Mouse (Mus musculus) MEL (cell line): Measurements from ENCODE around the gene Prr5l. TPM values are rescaled to one million over a fixed set of nuclear protein-coding genes. Genes with fewer than 3 reads are reported as not detected.

Experiments used
- DNase-seq: peaks from one replicate; pipeline ENCODE4 v3.0.0; 2011; ENCODE audit warnings: low read depth, low spot score
- H3K27ac ChIP-seq: 2 replicates; pipeline ENCODE4 v1.5.1; 2012; ENCODE audit warnings: low read depth, mild to moderate bottlenecking, control low read depth, low read length, moderate library complexity; ENCODE audit not compliant: control insufficient read depth
- H3K27me3 ChIP-seq, 2 experiments: fragments of 150-350 bp in 1 of 2; sonication (generic) in 1 of 2; 2 replicates each; pipeline ENCODE4 v1.6.1; 2012; ENCODE audit warnings: low read length in 2 of 2, mild to moderate bottlenecking in 2 of 2, improper control_type of control experiment in 1 of 2, moderate library complexity in 1 of 2; ENCODE audit not compliant: insufficient read depth in 2 of 2, control insufficient read depth in 1 of 2
- H3K36me3 ChIP-seq, 2 experiments: 2 replicates each; pipeline ENCODE4 v1.6.1; 2012 to 2014; ENCODE audit warnings: low read length in 2 of 2, improper control_type of control experiment in 1 of 2, inconsistent platforms in 1 of 2, mild to moderate bottlenecking in 1 of 2; ENCODE audit not compliant: insufficient read depth in 2 of 2, control insufficient read depth in 1 of 2
- H3K4me1 ChIP-seq, 2 experiments: fragments of 150-350 bp in 1 of 2; sonication (generic) in 1 of 2; 2 replicates each; pipeline ENCODE4 v1.6.1; 2012; ENCODE audit warnings: low read length in 2 of 2, improper control_type of control experiment in 1 of 2, mild to moderate bottlenecking in 1 of 2; ENCODE audit not compliant: insufficient read depth in 2 of 2, control insufficient read depth in 1 of 2
- H3K4me3 ChIP-seq, 2 experiments: fragments of 150-350 bp in 1 of 2; sonication (generic) in 1 of 2; 2 replicates each; pipeline ENCODE4 v1.5.1; 2012; ENCODE audit warnings: low read depth in 2 of 2, low read length in 2 of 2, mild to moderate bottlenecking in 2 of 2, moderate library complexity in 2 of 2, control low read depth in 1 of 2, improper control_type of control experiment in 1 of 2; ENCODE audit not compliant: control insufficient read depth in 1 of 2, insufficient read depth in 1 of 2
- H3K79me2 ChIP-seq: 2 replicates; pipeline ENCODE4 v1.6.1; 2012; ENCODE audit warnings: mild to moderate bottlenecking, low read length, moderate library complexity; ENCODE audit not compliant: control insufficient read depth, poor library complexity, insufficient read depth
- H3K9ac ChIP-seq: 2 replicates; pipeline ENCODE4 v1.6.1; 2012; ENCODE audit warnings: low read depth, mild to moderate bottlenecking, control low read depth, low read length, moderate library complexity; ENCODE audit not compliant: control insufficient read depth, poor library complexity, severe bottlenecking
- H3K9me3 ChIP-seq: fragments of 150-350 bp; sonication (generic); replicated peaks from 2 replicates; pipeline ENCODE4 v1.6.1; 2012; ENCODE audit warnings: mild to moderate bottlenecking, low read length, improper control_type of control experiment, moderate library complexity; ENCODE audit not compliant: insufficient read depth
- CHD1 ChIP-seq: IDR thresholded peaks from 2 replicates; pipeline ENCODE4 v1.6.1; 2012; ENCODE audit warnings: low read depth, mild to moderate bottlenecking, inconsistent platforms, low read length, improper control_type of control experiment
- CTCF ChIP-seq, 3 experiments: IDR thresholded peaks in 2 of 3; conservative IDR thresholded peaks in 1 of 3; 2 replicates each; pipeline ENCODE4 v1.5.1; 2011 to 2012; ENCODE audit warnings: low read length in 3 of 3, low read depth in 2 of 3, mild to moderate bottlenecking in 2 of 3, improper control_type of control experiment in 1 of 3, inconsistent platforms in 1 of 3, mixed read lengths in 1 of 3, moderate library complexity in 1 of 3; ENCODE audit not compliant: control insufficient read depth in 1 of 3, insufficient read depth in 1 of 3, poor library complexity in 1 of 3, severe bottlenecking in 1 of 3
- ELF1 ChIP-seq: IDR thresholded peaks from 2 replicates; pipeline ENCODE4 v1.6.1; 2014; ENCODE audit warnings: low read depth, mild to moderate bottlenecking, inconsistent platforms, low read length, improper control_type of control experiment, moderate library complexity
- EP300 ChIP-seq, 2 experiments: IDR thresholded peaks; 2 replicates each; pipeline ENCODE4 v1.6.1; 2011; ENCODE audit warnings: improper control_type of control experiment in 2 of 2, low read length in 2 of 2, low read depth in 1 of 2, mild to moderate bottlenecking in 1 of 2
- ETS1 ChIP-seq: IDR thresholded peaks from 2 replicates; pipeline ENCODE4 v1.6.1; 2012; ENCODE audit warnings: low read depth, mild to moderate bottlenecking, inconsistent platforms, low read length, improper control_type of control experiment, moderate library complexity
- GATA1 ChIP-seq: IDR thresholded peaks from 2 replicates; pipeline ENCODE4 v1.6.1; 2011; ENCODE audit warnings: low read depth, low read length, improper control_type of control experiment
- HCFC1 ChIP-seq: IDR thresholded peaks from 2 replicates; pipeline ENCODE4 v1.6.1; 2012; ENCODE audit warnings: low read depth, mild to moderate bottlenecking, inconsistent platforms, low read length, improper control_type of control experiment, moderate library complexity
- KAT2A ChIP-seq: conservative IDR thresholded peaks from 2 replicates; pipeline ENCODE4 v1.6.1; 2012; ENCODE audit warnings: low read depth, low read length, improper control_type of control experiment, inconsistent platforms
- MAFK ChIP-seq: IDR thresholded peaks from 2 replicates; pipeline ENCODE4 v1.6.1; 2011; ENCODE audit warnings: low read depth, mild to moderate bottlenecking, low read length, improper control_type of control experiment, borderline replicate concordance
- MAX ChIP-seq: IDR thresholded peaks from 2 replicates; pipeline ENCODE4 v1.6.1; 2011; ENCODE audit warnings: low read length, improper control_type of control experiment
- MAZ ChIP-seq: IDR thresholded peaks from 2 replicates; pipeline ENCODE4 v1.6.1; 2012; ENCODE audit warnings: low read depth, mild to moderate bottlenecking, inconsistent platforms, low read length, improper control_type of control experiment
- MEF2A ChIP-seq: IDR thresholded peaks from 2 replicates; pipeline ENCODE4 v1.6.1; 2014; ENCODE audit warnings: low read depth, mild to moderate bottlenecking, inconsistent platforms, low read length, improper control_type of control experiment; ENCODE audit not compliant: poor library complexity, insufficient replicate concordance, severe bottlenecking; ENCODE audit errors: extremely low read depth
- MXI1 ChIP-seq: IDR thresholded peaks from 2 replicates; pipeline ENCODE4 v1.6.1; 2011; ENCODE audit warnings: mild to moderate bottlenecking, low read depth, low read length, improper control_type of control experiment
- MYB ChIP-seq: IDR thresholded peaks from 2 replicates; pipeline ENCODE4 v1.6.1; 2011; ENCODE audit warnings: mild to moderate bottlenecking, low read depth, low read length, improper control_type of control experiment
- NELFE ChIP-seq: IDR thresholded peaks from 2 replicates; pipeline ENCODE4 v1.6.1; 2011; ENCODE audit warnings: low read depth, low read length, improper control_type of control experiment
- POLR2AphosphoS2 ChIP-seq: IDR thresholded peaks from 2 replicates; pipeline ENCODE4 v1.6.1; 2011; ENCODE audit warnings: low read length, improper control_type of control experiment
- RAD21 ChIP-seq: IDR thresholded peaks from 2 replicates; pipeline ENCODE4 v1.6.1; 2011; ENCODE audit warnings: mild to moderate bottlenecking, low read depth, low read length, improper control_type of control experiment
- TAL1 ChIP-seq: IDR thresholded peaks from 2 replicates; pipeline ENCODE4 v1.6.1; 2012; ENCODE audit warnings: mild to moderate bottlenecking, inconsistent platforms, low read length, moderate library complexity, mixed read lengths
- USF1 ChIP-seq: IDR thresholded peaks from 2 replicates; pipeline ENCODE4 v1.6.1; 2014; ENCODE audit warnings: low read depth, mild to moderate bottlenecking, inconsistent platforms, low read length, improper control_type of control experiment, moderate library complexity
- ZC3H11A ChIP-seq: IDR thresholded peaks from 2 replicates; pipeline ENCODE4 v1.6.1; 2012; ENCODE audit warnings: low read depth, mild to moderate bottlenecking, inconsistent platforms, low read length, improper control_type of control experiment
- ZKSCAN1 ChIP-seq: IDR thresholded peaks from 2 replicates; pipeline ENCODE4 v1.6.1; 2012; ENCODE audit warnings: low read depth, mild to moderate bottlenecking, inconsistent platforms, low read length, improper control_type of control experiment, moderate library complexity
- ZMIZ1 ChIP-seq: IDR thresholded peaks from 2 replicates; pipeline ENCODE4 v1.6.1; 2012; ENCODE audit warnings: low read depth, mild to moderate bottlenecking, inconsistent platforms, low read length, improper control_type of control experiment, moderate library complexity
- ZNF384 ChIP-seq: IDR thresholded peaks from 2 replicates; pipeline ENCODE4 v1.6.1; 2012; ENCODE audit warnings: low read depth, mild to moderate bottlenecking, inconsistent platforms, low read length, improper control_type of control experiment
- polyA plus RNA-seq, 2 experiments: library from polyadenylated mRNA; stranded (reverse) in 1 of 2; unstranded in 1 of 2; fragments of >175 nt in 1 of 2; fragments of >200 nt in 1 of 2; gene quantifications; 2 replicates each; pipeline versions ENCODE4 v1.2.1 to v1.2.4; 2012; ENCODE audit warnings: low replicate concordance in 2 of 2, low read depth in 1 of 2; ENCODE audit not compliant: insufficient read length in 2 of 2, insufficient read depth in 1 of 2, missing spikeins in 1 of 2
- total RNA-seq: library from RNA; depleted of rRNA; stranded (reverse); fragments of 300-350 nt; gene quantifications from 2 replicates; pipeline ENCODE4 v1.2.3, GENCODE M21; 2012; rRNA removed

Gene Prr5l
- total RNA-seq (0.04 TPM in 1 of 2 replicates, not detected in the other), polyA plus RNA-seq (not detected)

DNA sequence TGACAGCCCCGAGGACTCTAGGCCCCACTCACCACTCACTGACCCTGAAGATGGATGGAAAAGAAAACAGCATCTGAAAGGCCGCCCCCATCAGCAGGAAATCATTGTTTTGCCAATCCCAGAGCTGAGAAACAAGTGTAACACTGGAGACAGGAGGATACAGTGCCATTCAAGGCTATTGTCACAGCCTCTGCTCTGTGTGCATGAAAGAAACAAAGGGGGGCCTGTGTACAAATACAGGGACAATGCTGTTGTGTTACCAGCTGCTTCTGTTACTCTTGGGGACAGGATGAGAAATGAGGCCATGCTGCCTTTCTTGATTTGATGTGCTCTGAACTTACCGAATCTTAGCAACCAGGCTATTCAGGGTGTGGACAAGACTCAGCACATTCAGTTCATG is at the start of gene Prr5l:
Prr5l (minus strand) TSS at position 30 of the 400 bp plus-strand sequence.
- Histone ChIP-seq H3K27me3 (peaks cover 5 to 18% of the 10 kb centered on the region in 2 experiments; a peak in 3 of 4 replicates), H3K36me3 (peaks cover 0 to 6% of the 10 kb centered on the region in 2 experiments; a peak in 2 of 4 replicates), H3K9me3 (no peaks in the 10 kb centered on the region), H3K4me3 (no peak within 1 kb of the TSS), H3K9ac (no peak within 1 kb of the TSS), H3K4me1 (peaks cover 0 to 11% of the 10 kb centered on the region in 2 experiments; a peak in 2 of 4 replicates), H3K27ac (no peak within 1 kb of the TSS), H3K79me2 (no peaks in the 10 kb centered on the region; the same call in 1 of the 2 replicates)
- TF ChIP-seq RAD21: no peak
- no peak for TF ChIP-seq MAZ
- no peak for TF ChIP-seq CHD1
- no peak for TF ChIP-seq ZNF384
- no peak for TF ChIP-seq MEF2A
- TF ChIP-seq ETS1: no peak
- no peak for TF ChIP-seq GATA1
- no peak for TF ChIP-seq NELFE
- TF ChIP-seq MAX: no peak
- no peak for TF ChIP-seq ZMIZ1
- TF ChIP-seq USF1: no peak
- TF ChIP-seq MYB: no peak
- TF ChIP-seq KAT2A: no peak
- TF ChIP-seq MAFK: no peak
- TF ChIP-seq ZC3H11A: no peak
- no peak for TF ChIP-seq TAL1
- TF ChIP-seq HCFC1: no peak
- DNase-seq: no peak

DNA sequence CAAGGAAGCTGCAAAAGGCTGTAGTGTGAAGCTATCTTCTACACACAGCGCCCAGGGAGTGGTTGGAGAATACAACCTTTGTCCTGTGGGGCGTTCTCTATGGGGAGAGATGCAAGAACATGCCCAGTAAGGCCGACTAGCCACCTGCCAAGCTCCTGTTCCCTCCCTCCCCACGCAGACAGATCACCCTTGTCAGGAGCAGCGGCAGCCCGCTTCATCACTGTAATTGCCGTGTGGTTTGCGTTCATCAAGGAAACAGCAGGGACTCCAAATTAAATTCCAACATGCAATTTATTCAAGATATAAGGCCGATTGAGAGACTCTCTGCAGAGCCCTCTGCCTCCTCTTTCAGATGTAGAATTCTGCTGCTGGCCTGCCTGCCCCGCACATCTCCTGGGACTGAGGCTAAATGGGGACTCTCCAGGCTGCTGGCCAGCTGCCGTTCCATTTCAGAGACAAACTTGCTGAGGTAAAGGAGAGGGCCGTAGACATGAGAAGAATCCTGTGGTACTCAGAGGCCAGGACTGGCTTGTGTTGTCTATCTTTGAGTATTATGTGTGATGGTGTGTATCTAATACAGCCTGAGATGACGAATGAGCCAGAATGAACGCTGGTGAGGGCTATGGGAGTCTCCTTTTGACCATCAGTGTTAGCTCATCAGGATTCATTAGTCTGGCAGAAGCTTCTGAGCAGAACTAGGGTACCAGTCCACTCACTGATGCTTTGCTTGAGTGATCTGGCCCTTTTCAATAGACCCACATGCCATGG is 49.5 kb upstream of the Prr5l start:
- H3K36me3 ChIP-seq: no peaks in the 10 kb centered on the region
- no peak for DNase-seq
- H3K9ac ChIP-seq: no peak overlapping the region
- H3K27ac ChIP-seq: no peak overlapping the region
- H3K4me1 ChIP-seq: no peaks in the 10 kb centered on the region
- no peaks in the 10 kb centered on the region for H3K79me2 ChIP-seq
- H3K27me3 ChIP-seq: peaks cover 1 to 2% of the 10 kb centered on the region in 2 experiments; a peak in 2 of 4 replicates
- H3K4me3 ChIP-seq: no peak overlapping the region
- TF ChIP-seq GATA1 (no peak), EP300 (IDR thresholded peaks at IDR 0.05; ENCODE audit: low read depth in 1 of 2, low read length in 2 of 2) (no peak), MEF2A (no peak), CTCF (IDR thresholded peaks at IDR 0.05 in 2 of 3, conservative IDR thresholded peaks at IDR 0.05 in 1 of 3; ENCODE audit: control insufficient read depth in 1 of 3, insufficient read depth in 1 of 3, low read depth in 2 of 3, low read length in 3 of 3, poor library complexity in 1 of 3, severe bottlenecking in 1 of 3) (no peak), ZKSCAN1 (no peak), POLR2AphosphoS2 (no peak), ZC3H11A (no peak), ELF1 (no peak), MXI1 (no peak)
- H3K9me3 ChIP-seq: no peaks in the 10 kb centered on the region
